Comparison of ENCODE assay signal across 10 mouse cellular contexts in the genomic region with DNA sequence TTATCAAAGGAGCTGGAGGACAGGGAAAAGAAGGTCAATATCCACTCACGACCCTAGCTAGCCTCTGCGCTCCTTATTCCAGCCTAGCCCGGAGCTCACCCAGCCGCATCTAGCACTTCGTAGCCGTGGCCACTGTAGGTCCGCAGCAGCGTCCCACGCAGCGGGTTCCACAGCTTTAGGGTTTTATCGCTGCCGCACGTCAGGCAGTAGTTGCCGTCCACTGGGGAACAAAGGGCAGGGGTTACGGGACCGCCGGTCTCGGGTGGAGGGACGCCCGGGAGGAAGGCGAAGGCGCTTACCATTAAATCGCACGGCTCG. TPM values are rescaled to one million over a fixed set of nuclear protein-coding genes. Genes with fewer than 3 reads are reported as not detected.
DNase-seq lines count a peak whose midpoint lies in the region; ATAC-seq and TF ChIP-seq lines count a peak whose summit lies in the region.
"Had no signal": no experiment of that assay in that cellular context is flagged by ENCODE, and none has a peak within 500 bp of the region (broad histone marks: within the 10 kb centered on the region; RNA-seq: fewer than 3 reads in every experiment).

No protein-coding gene starts in this region.

- H3K4me3 ChIP-seq in heart, embryonic 13.5 days: peak overlapping the region; percentile 89
- peak overlapping the region; percentile 93 for H3K4me3 ChIP-seq in G1E (ENCODE audit: low read depth, low read length)
- peak overlapping the region; percentile 77 for H3K4me3 ChIP-seq in forebrain, embryonic 15.5 days
- H3K4me3 ChIP-seq in liver, embryonic 14.5 days (ENCODE audit: insufficient read depth in 1 of 2, low read depth in 2 of 2, low read length in 2 of 2): peak overlapping the region; percentile 83 to 96

- peak overlapping the region; percentile 62 for H3K27ac ChIP-seq in heart, embryonic 13.5 days (replicated peaks)
- peak overlapping the region; percentile 69 for H3K27ac ChIP-seq in forebrain, embryonic 15.5 days (replicated peaks)
- H3K27ac ChIP-seq in liver, embryonic 14.5 days: peak overlapping the region; percentile 67

- DNase-seq in heart, adult 8-10 months (ENCODE audit: low spot score): no peak
- DNase-seq in G1E (ENCODE audit: low spot score): no peak
- DNase-seq in liver, embryonic 14.5 days (ENCODE audit: low read depth in 3 of 3, low spot score in 3 of 3): no peak
- no peak for DNase-seq in yolk sac, embryonic 10.5 days (ENCODE audit: low spot score)
- no peak for DNase-seq in embryo, embryonic 9.5 days (ENCODE audit: extremely low spot score)
- no peak for DNase-seq in urinary bladder, postnatal 4 days (ENCODE audit: low spot score in 2 of 2)

- peak overlapping the region; percentile 94 for H3K9ac ChIP-seq in heart, embryonic 13.5 days
- peak overlapping the region; percentile 86 for H3K9ac ChIP-seq in forebrain, embryonic 15.5 days (replicated peaks)
- H3K9ac ChIP-seq in liver, embryonic 14.5 days (replicated peaks): peak overlapping the region; percentile 96

- no peak for TF ChIP-seq EP300 in liver, embryonic 14.5 days (IDR thresholded peaks at IDR 0.05; ENCODE audit: low read depth)

- peaks cover 41% of the 10 kb centered on the region for H3K4me1 ChIP-seq in heart, embryonic 13.5 days
- H3K4me1 ChIP-seq in G1E (ENCODE audit: insufficient read depth, low read depth, low read length): peaks cover 76% of the 10 kb centered on the region
- H3K4me1 ChIP-seq in forebrain, embryonic 15.5 days: peaks cover 37% of the 10 kb centered on the region
- H3K4me1 ChIP-seq in liver, embryonic 14.5 days (replicated peaks; ENCODE audit: control insufficient read depth in 2 of 2, insufficient read depth in 2 of 2, low read length in 1 of 2): peaks cover 27 to 45% of the 10 kb centered on the region in 2 experiments

- H3K27me3 ChIP-seq in heart, embryonic 13.5 days (replicated peaks): no peaks in the 10 kb centered on the region
- no peaks in the 10 kb centered on the region for H3K27me3 ChIP-seq in G1E (ENCODE audit: insufficient read depth, low read length)
- no peaks in the 10 kb centered on the region for H3K27me3 ChIP-seq in forebrain, embryonic 15.5 days
- H3K27me3 ChIP-seq in liver, embryonic 14.5 days (ENCODE audit: control insufficient read depth, insufficient read depth, low read length): no peaks in the 10 kb centered on the region
- H3K27me3 ChIP-seq: Patski had no signal

- WGBS in heart, embryonic 13.5 days: under 1% methylated on average over 25 of the region's 25 CpGs
- under 1% methylated on average over 25 of the region's 25 CpGs for WGBS in forebrain, embryonic 15.5 days
- under 1% methylated on average over 25 of the region's 25 CpGs for whole genome bisulfite sequencing in liver, embryonic 14.5 days (ENCODE audit: insufficient replicate concordance)

- ATAC-seq in heart, embryonic 13.5 days (ENCODE audit: extremely low read depth, insufficient number of reproducible peaks, low FRiP score, low TSS enrichment): no peak
- ATAC-seq in G1E (ENCODE audit: extremely low read depth, insufficient number of reproducible peaks, low FRiP score, poor library complexity, severe bottlenecking): no peak
- ATAC-seq in forebrain, embryonic 15.5 days (replicated peaks): no peak
- ATAC-seq in liver, embryonic 14.5 days (ENCODE audit: insufficient read depth): no peak
- ATAC-seq: Patski had no signal

- TF ChIP-seq CTCF in G1E (IDR thresholded peaks at IDR 0.05; ENCODE audit: low read depth, low read length): no peak
- no peak for TF ChIP-seq CTCF in liver, embryonic 14.5 days (IDR thresholded peaks at IDR 0.05; ENCODE audit: low read depth)

- peaks cover 36% of the 10 kb centered on the region for H3K36me3 ChIP-seq in heart, embryonic 13.5 days
- peaks cover 55% of the 10 kb centered on the region for H3K36me3 ChIP-seq in G1E (replicated peaks)
- peaks cover 24% of the 10 kb centered on the region for H3K36me3 ChIP-seq in forebrain, embryonic 15.5 days
- peaks cover 18% of the 10 kb centered on the region for H3K36me3 ChIP-seq in liver, embryonic 14.5 days (replicated peaks; ENCODE audit: control insufficient read depth, insufficient read depth, low read depth)

- peak overlapping the region; percentile 94 for H3K4me2 ChIP-seq in heart, embryonic 13.5 days
- H3K4me2 ChIP-seq in forebrain, embryonic 15.5 days (replicated peaks): peak overlapping the region; percentile 96
- H3K4me2 ChIP-seq in liver, embryonic 14.5 days (ENCODE audit: low read depth): peak overlapping the region; percentile 70

- no peaks in the 10 kb centered on the region for H3K9me3 ChIP-seq in heart, embryonic 13.5 days
- no peaks in the 10 kb centered on the region for H3K9me3 ChIP-seq in G1E (replicated peaks)
- no peaks in the 10 kb centered on the region for H3K9me3 ChIP-seq in forebrain, embryonic 15.5 days
- H3K9me3 ChIP-seq in liver, embryonic 14.5 days (ENCODE audit: control insufficient read depth, low read length): no peaks in the 10 kb centered on the region

RNA-seq across cellular contexts. Expression of a gene that starts 0.4 kb away (rescaled TPM):
- polyA plus RNA-seq in heart, embryonic 13.5 days (2015; fragmentation: Nextera tagmentation; extraction: Ambion mirVana): 118 and 120 TPM in 2 replicates
- total RNA-seq in heart, adult 8-10 months (2022): 10 to 100 TPM; 40.8 to 45.3 (median 43.6) TPM
- 79.0 and 99.0 TPM in 2 replicates for total RNA-seq in G1E (2014; fragmentation: Nextera tagmentation)
- 22.0 and 29.4 TPM in 2 replicates for total RNA-seq in G1E (2017)
- polyA plus RNA-seq in G1E (2012): 5.0 and 11.7 TPM in 2 replicates
- polyA plus RNA-seq in forebrain, embryonic 15.5 days (2015; fragmentation: Nextera tagmentation; extraction: Ambion mirVana): 120 and 132 TPM in 2 replicates
- 40.6 and 51.8 TPM in 2 replicates for polyA plus RNA-seq in liver, embryonic 14.5 days (2012; rRNA removed)
- polyA plus RNA-seq in liver, embryonic 14.5 days (2014; fragmentation: Nextera tagmentation; extraction: Ambion mirVana): 61.8 and 71.5 TPM in 2 replicates

RNA-seq across cellular contexts. Expression of a gene that starts 0.9 kb away (rescaled TPM):
- 37.7 and 38.7 TPM in 2 replicates for polyA plus RNA-seq in heart, embryonic 13.5 days (2015; fragmentation: Nextera tagmentation; extraction: Ambion mirVana)
- 10 to 100 TPM; 26.6 to 32.4 (median 30.0) TPM for total RNA-seq in heart, adult 8-10 months (2022)
- total RNA-seq in G1E (2014; fragmentation: Nextera tagmentation) (22.4 and 23.8 TPM in 2 replicates), G1E (2017) (27.2 and 28.4 TPM in 2 replicates)
- 24.2 and 38.9 TPM in 2 replicates for polyA plus RNA-seq in G1E (2012)
- 62.1 and 62.3 TPM in 2 replicates for polyA plus RNA-seq in forebrain, embryonic 15.5 days (2015; fragmentation: Nextera tagmentation; extraction: Ambion mirVana)
- 21.2 and 26.0 TPM in 2 replicates for polyA plus RNA-seq in liver, embryonic 14.5 days (2012; rRNA removed)
- polyA plus RNA-seq in liver, embryonic 14.5 days (2014; fragmentation: Nextera tagmentation; extraction: Ambion mirVana): 20.1 and 24.4 TPM in 2 replicates

RNA-seq across cellular contexts. Expression of a gene that starts 2.9 kb away (rescaled TPM):
- 30.5 and 31.1 TPM in 2 replicates for polyA plus RNA-seq in heart, embryonic 13.5 days (2015; fragmentation: Nextera tagmentation; extraction: Ambion mirVana)
- total RNA-seq in heart, adult 8-10 months (2022): 10 to 100 TPM; 21.9 to 36.3 (median 26.3) TPM
- total RNA-seq in G1E (2014; fragmentation: Nextera tagmentation): 91.8 and 105 TPM in 2 replicates
- 87.7 and 88.0 TPM in 2 replicates for total RNA-seq in G1E (2017)
- 12.4 and 19.3 TPM in 2 replicates for polyA plus RNA-seq in G1E (2012)
- 16.9 and 17.0 TPM in 2 replicates for polyA plus RNA-seq in forebrain, embryonic 15.5 days (2015; fragmentation: Nextera tagmentation; extraction: Ambion mirVana)
- polyA plus RNA-seq in liver, embryonic 14.5 days (2012; rRNA removed): 15.2 and 19.5 TPM in 2 replicates
- 17.2 and 20.6 TPM in 2 replicates for polyA plus RNA-seq in liver, embryonic 14.5 days (2014; fragmentation: Nextera tagmentation; extraction: Ambion mirVana)

RNA-seq across cellular contexts. Expression of a gene that starts 8.6 kb away (rescaled TPM):
- 51.9 and 60.4 TPM in 2 replicates for polyA plus RNA-seq in heart, embryonic 13.5 days (2015; fragmentation: Nextera tagmentation; extraction: Ambion mirVana)
- 10 to 100 TPM; 32.7 to 36.4 (median 35.5) TPM for total RNA-seq in heart, adult 8-10 months (2022)
- 42.9 and 58.5 TPM in 2 replicates for total RNA-seq in G1E (2014; fragmentation: Nextera tagmentation)
- total RNA-seq in G1E (2017): 33.9 and 36.2 TPM in 2 replicates
- 27.3 and 41.7 TPM in 2 replicates for polyA plus RNA-seq in G1E (2012)
- 91.4 and 92.3 TPM in 2 replicates for polyA plus RNA-seq in forebrain, embryonic 15.5 days (2015; fragmentation: Nextera tagmentation; extraction: Ambion mirVana)
- 19.6 and 21.5 TPM in 2 replicates for polyA plus RNA-seq in liver, embryonic 14.5 days (2012; rRNA removed)
- polyA plus RNA-seq in liver, embryonic 14.5 days (2014; fragmentation: Nextera tagmentation; extraction: Ambion mirVana): 30.9 and 36.4 TPM in 2 replicates

RNA-seq across cellular contexts. Expression of a gene that starts 12.4 kb away (rescaled TPM):
- 0.57 TPM in 1 of 2 replicates, not detected in the other for polyA plus RNA-seq in heart, embryonic 13.5 days (2015; fragmentation: Nextera tagmentation; extraction: Ambion mirVana)
- not detected for total RNA-seq in heart, adult 8-10 months (2022)
- not detected in 2 replicates for total RNA-seq in G1E (2014; fragmentation: Nextera tagmentation)
- total RNA-seq in G1E (2017): 0.99 and 1.0 TPM in 2 replicates
- polyA plus RNA-seq in G1E (2012): 0.89 and 1.8 TPM in 2 replicates
- 1.2 and 2.0 TPM in 2 replicates for polyA plus RNA-seq in forebrain, embryonic 15.5 days (2015; fragmentation: Nextera tagmentation; extraction: Ambion mirVana)
- polyA plus RNA-seq in liver, embryonic 14.5 days (2012; rRNA removed): 0.29 TPM in 1 of 2 replicates, not detected in the other
- not detected in 2 replicates for polyA plus RNA-seq in liver, embryonic 14.5 days (2014; fragmentation: Nextera tagmentation; extraction: Ambion mirVana)
- total RNA-seq: hematopoietic stem cell, adult 5-6 weeks had no signal
